Mouse (Mus musculus): ENCODE results near the gene Acvr1.
A peak's percentile ranks its signal among the peaks of the same experiment; 100 is the strongest.

Gene Acvr1

DNA sequence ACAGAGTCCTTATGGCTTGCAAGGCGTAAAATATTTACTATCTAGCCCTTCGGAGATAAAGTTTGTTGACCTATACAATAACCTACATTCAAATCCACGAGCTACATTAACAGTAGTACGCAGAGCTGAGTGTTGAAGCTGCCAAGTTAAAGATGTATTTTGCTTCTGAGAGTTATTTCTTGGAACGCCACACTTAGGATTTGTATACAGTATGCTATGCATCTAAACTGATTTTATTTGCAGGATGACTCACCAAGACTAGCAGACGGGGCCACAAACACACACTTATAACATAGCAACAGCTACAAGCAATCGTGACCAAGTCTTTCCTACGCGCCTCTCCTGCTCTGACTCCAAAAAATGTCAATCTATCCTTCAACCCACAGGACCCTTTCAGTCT lies 46.2 kb downstream of the Acvr1 start:
- no peak for DNase-seq (ENCODE audit: low read depth, low spot score)

DNA sequence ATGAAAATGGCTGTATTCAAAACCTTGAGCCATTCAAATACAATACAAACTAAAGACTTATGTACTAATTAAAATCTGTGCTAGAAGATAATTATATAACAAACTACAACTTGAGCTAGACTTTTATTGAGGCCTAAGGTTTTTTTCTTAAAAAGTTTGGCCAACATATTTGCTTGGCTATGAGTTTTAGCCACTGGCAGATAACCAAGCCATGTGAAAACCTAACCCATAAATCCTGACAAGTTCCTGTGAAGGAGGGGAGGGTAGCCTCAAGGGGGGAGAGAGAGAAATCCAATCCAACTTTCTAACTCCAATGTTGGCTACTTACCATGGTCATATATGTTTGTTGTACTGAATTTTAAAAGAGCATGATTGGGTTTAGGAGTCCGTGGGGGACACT lies 48.4 kb downstream of the Acvr1 start:
- DNase-seq (ENCODE audit: low read depth, low spot score): no peak

DNA sequence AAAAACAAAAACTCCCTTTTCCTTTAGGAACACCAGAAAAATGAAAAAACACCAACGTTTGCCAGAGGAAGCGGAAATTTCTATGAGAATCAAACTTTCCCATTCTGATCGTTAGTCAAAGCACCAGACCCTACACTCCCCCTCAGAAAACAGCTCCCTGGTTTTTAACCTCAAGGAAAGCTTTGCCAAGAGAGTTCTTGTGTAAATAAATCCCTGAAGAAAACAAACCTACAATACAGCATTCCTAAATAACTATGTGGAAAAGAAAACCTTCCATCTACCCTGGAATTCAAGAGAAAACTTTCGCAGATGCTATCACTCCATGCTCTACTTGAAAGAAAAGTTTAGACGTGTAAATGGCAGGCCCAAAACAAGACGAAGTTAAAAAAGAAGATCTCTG lies 50.0 kb downstream of the Acvr1 start:
- no peak for DNase-seq (ENCODE audit: low read depth, low spot score)

DNA sequence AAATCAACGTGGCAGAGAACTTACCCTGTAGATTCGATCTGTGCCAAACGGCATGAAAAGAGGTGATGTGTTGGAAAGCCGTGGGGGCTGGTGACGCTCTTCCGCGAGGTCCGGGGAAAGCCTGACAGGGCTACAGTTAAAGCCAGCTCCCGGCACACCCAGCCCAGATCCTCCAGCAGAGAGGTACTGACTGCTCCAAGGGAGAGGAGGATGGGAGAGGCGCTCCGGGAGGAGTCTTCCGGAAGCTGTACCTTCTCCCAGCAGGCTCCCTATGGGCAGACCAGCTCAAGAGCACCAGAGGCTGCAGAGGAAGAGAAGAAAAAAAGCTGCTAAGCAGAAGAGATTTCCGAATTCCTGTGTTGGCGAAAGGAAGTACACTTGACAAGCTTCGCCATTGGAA lies 51.0 kb downstream of the Acvr1 start:
- DNase-seq (ENCODE audit: low read depth, low spot score): peak; percentile 71

DNA sequence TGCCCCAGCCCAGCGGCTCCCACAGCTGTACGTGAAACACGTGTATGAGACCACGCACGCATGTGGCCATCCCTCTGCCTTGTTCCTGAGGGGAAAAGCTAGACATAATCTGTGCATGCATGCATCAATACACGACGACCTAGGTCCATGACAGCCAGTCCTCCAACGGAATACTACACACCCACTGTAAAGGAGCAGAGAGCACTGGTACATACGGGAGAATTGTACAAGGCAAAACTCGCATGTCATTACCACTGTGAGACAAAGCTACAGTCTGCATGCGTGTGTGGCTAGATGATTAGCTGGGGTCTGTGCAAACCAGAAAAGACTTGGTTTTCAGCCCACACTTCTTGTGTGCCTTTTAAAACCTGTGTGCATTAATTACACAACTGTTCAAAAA lies 52.5 kb downstream of the Acvr1 start:
- no peak for DNase-seq (ENCODE audit: low read depth, low spot score)

DNA sequence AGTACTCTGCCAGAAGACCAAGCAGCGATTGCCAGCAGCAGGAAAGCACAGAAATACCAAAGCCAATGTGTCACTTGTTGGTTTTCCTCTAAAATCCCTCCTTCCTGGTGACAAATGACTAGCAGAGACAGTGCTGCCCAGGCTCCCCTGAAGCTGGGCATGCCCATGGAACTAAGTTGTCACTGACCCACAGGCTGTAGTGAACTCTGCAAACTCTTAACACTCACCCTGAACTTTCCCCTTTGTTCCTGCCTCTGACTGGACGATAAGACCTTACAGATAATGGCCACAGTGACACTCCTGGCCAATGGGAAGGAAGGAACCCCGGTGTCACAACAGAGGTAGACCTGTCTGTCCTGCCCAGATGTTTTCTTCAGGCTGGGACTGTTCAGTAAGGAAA lies 53.7 kb downstream of the Acvr1 start:
- no peak for DNase-seq (ENCODE audit: low read depth, low spot score)

DNA sequence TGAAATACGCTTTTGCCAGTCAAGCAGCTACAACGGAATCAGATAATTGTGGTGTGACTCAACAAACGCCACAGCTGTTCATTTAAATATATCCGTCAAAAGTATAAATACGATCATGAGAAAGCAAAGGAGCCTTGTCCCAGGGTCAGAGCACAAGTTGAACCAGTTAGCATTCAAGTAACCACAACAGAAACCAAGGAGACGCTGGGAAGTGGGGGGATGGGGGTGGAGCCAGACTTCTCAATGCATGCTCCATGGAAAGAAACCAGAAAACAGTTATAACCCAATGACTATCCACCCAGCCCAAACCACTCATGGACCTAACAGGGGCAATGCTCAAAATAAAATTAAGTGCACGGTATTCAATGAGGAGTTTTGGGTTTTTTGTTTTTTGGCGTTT lies 56.8 kb downstream of the Acvr1 start:
- no peak for DNase-seq (ENCODE audit: low read depth, low spot score)

DNA sequence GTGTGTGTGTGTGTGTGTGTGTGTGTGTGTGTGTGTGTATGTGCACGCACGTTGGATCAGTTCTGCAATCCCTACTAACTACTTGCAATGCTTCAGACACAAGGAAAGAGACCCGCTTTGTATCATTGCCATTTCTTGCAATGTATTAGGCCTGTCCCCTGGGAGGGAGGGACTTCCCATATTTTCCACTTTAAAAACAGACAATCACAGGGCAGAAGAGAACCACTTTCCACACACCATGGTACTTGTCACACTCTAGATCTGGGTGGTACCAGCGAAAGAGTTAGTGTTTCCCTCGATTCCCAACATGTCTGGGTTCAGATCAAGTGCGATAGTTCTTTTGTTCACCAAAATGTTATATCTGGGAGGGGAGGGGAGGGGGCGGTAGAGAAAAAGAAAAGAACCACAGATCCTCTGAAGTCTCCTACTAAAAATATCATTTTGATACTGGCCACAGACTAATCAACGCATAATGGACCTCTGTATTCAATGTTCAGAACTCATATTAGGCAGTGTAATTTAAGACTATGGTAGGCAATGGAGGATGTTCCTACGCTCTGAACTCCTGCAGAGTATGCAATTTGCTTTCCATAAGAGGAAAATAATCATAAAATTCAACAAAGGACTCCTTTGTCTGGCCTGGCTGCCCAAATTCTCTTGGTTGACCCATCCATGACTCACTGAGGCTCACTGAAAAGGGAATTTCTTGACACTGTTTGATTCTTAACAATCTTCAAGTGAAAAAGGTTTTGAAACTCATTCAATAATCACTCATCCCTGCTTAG lies 61.5 kb downstream of the Acvr1 start:
- DNase-seq (ENCODE audit: low read depth, low spot score): no peak

DNA sequence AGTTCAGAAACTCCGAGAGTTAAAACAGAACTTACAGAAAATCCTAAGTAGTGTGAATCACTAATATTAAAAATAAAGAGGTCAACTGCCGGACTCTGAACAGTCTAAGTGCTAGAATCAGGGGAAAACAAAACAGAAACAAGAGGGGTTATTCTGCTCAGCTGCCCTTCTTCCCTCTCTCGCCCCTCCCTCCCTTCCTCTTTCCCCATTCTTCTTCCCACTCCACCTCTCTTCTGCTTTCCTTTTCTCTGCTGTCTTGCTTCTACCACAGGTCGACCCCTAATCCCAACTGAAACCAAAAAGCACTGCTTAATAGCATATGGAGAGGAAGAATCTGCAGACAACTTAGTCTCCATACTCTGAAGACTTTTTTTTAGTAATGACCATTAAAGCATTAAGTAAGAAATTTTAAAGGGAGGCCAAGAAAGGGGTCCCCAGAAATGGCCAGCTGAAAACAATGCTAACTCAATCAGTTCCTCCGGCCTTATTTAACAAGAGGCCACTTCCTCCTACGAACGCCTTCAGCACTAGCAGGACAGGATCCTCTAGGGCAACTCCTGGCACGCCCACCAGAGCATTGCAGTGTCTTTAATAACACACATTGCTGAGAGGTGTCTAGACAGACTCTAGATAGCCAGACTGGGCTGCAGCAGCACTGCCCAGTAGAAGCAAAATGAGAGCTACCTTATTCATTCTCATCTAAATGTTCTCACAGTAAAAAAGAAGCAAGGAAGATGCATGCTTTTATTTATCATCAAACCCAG lies 70.1 kb downstream of the Acvr1 start:
- DNase-seq (ENCODE audit: low read depth, low spot score): no peak

DNA sequence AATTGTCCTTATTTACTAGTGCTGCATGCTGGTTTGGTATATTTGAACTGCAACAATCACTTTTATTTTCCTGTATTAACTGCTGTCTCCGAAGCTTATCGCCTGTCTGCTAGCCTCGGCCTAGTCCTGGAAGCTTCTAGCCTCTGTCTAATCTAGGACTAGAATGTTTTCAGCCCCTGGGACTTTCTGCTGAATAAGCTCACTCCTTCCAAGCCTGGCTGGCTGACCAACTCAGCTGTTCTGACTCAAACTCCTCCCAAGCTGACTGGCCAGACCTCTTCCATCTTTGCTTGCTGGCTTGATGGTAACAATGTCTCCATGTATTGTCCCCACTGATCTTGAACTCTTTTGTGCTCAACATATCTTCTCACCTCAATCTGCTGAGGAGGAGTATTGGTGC lies 71.7 kb downstream of the Acvr1 start:
- no peak for DNase-seq (ENCODE audit: low read depth, low spot score)

DNA sequence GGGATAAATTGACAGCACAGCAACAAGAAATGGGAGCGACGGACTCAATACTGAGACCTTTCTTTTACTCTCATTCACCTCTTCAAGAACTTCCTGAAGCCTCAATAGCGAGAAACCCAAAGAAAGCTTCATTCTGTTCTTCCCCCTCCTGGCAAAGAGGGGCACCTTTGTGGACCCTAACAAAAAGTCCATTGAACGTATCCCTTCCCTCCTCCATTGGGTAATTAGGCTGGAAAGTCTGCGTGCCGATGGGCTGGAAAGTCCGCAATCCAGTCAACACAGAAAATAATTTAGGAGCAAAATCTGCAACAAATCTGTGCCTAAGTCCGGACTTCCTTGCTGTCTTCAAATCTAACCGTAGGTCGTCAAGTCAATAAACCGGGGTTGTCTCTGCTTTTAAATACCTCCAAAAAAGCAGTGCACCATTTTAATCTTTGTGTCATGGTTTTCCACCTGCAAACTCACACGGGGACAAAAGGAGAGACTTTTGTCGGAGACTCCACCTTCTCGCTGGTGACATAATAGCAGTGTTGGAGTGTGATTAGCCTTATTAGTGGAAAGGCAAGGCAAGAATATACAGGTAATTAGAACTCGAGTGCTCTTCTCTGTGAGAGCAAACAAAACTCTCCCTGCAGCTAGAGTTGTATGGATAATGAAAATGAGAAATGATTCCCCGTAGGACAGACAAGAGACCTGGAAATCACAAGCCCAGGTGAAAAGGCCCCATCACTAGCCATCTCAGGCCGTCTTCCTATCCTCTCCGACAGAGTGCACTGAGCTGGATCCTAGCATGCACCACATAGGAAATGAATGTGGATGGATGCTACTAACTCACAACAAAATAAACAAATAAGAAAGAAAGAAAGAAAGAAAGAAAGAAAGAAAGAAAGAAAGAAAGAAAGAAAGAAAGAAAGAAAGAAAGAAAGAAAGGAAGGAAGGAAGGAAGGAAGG lies 73.0 kb downstream of the Acvr1 start:
- no peak for DNase-seq (ENCODE audit: low read depth, low spot score)

DNA sequence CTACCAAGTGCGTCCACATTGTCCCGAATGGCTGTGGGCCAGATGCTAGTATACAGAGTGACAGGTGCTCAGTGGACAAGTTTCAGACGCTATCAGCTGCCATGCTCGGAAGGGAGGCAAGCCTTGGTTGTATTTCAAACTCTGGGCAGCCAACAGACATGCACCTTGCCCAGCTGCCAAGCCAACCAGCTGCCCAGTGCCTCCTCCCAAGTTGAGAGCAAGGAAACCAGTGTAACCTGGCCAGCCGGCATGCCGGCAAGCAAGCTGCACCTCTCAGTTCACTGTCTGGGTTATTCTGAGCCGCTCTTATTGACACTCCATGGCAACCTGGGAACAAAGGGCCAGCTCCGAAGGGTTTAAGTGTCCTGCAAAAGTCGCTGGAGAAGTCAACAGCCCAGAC lies 77.7 kb downstream of the Acvr1 start:
- DNase-seq (ENCODE audit: low read depth, low spot score): no peak

DNA sequence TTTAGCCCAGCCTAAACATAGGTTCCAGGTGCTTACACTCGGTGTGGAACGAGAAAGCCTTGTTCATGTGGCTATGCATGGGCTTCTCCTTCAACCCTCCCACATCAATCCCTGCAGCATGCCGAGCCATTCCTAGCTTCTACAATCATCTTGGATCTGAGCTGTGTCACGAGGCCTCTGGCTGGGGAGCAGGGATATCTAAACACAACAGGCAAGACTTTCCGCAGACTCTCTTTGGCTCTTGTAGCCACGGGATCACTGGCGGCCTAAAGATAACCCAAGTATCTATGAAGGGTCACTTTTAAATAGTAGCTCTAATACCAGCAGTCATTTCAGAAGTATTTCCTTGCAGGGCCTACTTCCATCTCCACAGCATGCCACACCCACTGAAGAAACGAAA lies 78.6 kb downstream of the Acvr1 start:
- DNase-seq (ENCODE audit: low read depth, low spot score): no peak

DNA sequence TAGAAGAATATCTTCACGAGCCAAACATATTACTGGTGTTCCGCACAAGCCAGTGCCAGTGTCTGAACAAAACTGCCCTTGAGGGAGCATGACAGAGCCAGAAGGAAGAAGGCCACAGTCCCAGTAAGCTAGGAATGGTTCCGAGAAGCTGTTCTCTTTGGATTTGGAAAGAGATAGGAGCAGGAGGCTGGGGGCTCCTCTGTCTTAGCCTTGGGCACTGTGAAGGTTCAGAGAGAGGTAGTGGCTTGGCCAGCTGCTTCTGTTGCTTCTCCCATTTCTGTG lies 79.7 kb downstream of the Acvr1 start:
- no peak for DNase-seq (ENCODE audit: low read depth, low spot score)

DNA sequence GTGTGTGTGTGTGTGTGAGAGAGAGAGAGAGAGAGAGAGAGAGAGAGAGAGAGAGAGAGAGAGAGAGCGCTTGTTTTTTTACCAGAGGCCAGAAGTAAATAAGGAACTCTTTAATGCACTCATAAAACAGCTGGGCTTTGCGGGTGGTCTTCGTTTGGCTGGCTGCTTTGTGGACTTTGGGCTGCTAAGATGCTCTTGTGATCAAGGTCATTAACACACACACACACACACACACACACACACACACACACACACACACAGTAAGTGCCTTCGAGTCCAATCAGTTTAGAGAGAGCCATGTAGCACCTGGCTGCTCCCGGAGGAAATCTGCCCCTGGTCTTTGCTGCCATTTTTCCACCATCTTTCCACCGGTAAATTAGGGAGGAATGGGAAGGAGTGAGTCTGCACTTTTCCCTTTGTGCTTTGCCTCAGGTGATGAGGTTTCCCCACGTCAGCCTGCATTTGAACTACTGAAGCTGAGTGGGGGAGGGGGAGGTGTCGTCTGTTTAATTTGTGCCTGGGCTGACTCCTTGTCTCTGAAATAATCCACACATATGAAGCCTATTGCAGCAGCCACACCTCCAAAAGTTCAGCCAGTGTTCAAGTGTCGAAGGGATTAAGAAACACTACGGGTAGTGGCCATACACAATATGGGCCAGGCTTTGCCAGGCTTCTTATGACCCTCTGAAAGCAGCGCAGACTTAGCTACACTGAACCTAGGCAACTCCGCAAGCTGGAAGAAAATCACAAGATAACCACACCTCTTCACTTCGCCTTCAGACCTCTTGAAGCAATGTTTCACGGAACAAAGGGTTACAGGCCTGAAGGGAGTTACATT lies 80.3 kb downstream of the Acvr1 start:
- DNase-seq (ENCODE audit: low read depth, low spot score): peak; percentile 29

DNA sequence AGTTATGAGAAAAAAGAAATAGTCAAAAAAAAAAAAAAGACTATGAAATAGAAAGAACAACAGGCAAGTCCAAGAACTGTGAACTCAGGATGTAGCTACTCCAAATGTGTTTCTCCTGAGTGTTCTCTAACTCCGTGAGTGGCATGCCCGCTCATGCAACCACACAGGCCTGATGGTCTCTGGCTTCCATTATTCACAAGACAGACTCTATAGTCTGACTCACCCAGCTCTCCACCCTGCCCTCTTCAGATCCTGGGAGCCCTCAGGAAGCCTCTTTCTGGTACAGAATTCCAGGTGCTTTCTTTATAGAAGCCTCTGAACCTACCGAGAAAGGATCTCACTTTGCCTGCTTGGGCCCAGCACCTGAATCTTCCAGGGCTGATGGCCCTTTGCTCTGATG lies 81.3 kb downstream of the Acvr1 start:
- no peak for DNase-seq (ENCODE audit: low read depth, low spot score)

DNA sequence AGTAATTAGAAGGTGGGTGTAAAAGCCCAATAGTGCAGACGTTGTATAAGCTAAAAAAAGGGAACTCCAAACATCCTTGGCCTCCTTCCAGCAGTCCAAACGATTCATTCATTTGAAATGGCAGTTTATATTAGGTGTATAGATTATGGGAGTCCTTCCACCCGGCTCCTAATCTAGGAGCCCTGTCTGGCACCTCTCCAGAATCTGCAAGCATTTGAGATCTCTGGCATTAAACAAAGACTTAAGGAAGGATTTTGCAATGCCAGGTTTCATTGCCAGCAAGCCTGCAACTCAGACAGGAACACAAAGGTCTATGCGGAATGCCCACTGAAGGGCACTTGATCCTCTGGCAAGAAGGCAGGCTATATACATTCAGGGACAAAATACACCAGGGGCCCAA lies 81.8 kb downstream of the Acvr1 start:
- DNase-seq (ENCODE audit: low read depth, low spot score): no peak

DNA sequence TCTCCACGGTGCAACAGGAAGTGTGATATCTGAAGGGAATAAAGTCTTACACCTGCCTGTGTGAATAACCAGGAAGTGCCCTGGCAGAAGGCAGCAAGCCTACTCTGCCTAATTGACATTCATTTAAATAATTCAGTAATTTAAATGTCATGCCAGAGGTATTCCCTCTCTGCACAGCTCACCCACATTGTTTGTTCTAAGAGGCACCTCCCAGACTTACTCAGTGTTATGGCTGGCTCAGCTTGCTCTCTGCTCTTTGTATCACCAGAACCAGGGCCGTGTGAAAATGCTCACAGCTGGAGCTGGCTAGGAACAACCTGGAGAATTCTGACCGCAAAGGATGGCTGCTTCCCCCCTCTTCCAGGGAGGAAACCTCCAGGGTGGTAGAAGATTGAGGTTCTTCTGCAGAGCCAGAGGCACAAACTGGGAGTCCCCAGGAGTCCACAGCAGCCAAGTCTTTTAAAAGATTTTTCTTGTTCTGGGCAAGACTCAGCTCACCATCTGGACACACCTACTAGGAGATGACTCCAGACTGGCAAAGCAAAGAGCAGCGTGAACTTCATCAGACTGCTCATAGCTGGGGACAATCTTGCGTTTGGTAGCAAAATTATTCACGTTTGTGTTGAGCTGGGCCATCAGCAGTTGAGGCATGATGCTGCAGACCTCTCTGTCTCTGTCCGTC lies 82.5 kb downstream of the Acvr1 start:
- no peak for DNase-seq (ENCODE audit: low read depth, low spot score)

DNA sequence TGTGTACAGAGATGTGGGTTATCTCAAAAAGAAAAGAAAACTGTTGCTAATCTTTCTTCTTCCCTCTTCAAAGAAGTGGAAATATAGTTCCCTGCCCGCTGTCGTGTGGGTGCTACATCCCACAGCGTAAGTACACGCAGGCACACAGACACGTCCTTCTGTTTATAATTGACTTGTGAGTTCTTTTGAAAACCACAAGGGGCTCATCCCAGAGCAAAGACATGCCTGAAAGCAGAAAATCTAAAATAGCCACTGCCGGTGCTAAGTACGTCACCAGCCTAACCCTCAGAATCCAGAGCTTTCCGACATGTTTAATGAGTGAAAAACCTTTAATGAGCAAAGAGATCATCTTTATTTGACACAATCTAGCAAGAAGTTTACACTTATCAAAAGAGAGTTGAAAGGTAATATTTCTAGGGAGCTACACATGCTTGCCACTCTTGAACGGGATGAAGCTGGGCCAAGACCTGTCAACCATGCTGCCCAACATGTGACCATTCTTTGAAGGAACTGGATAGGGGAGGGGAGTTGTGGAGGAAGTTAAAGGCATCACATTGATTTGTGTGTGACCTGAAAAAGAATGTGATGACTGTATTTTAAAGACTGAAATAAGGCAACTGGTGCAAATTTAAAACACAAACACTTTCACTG lies 85.4 kb downstream of the Acvr1 start:
- no peak for DNase-seq (ENCODE audit: low read depth, low spot score)

DNA sequence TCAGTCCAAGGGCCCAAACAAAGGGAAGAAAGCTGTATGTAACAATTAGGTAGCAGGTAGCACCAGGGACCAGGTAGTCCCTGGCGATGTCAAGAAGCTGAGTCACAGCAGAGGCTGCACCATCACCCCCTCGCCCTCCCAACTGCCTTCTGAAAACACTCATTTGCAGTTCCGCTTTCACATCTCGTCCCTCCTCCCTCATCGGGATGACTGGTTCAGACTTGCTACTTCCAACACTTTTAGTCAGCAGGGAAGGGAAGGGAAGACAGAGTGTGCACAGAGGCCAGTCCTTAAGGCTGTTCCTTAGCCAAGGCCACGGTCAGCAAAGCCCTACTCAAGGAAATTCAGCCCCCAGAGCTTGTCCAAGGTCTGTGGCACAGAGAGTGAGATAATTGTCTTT lies 86.2 kb downstream of the Acvr1 start:
- no peak for DNase-seq (ENCODE audit: low read depth, low spot score)
